Mouse (Mus musculus) stomach, postnatal 0 days (tissue): ENCODE results near the gene 1110051M20Rik.

ENCODE experiments used
- CTCF ChIP-seq: IDR thresholded peaks from 2 replicates; pipeline ENCODE4 v1.5.1; 2016; ENCODE audit warnings: antibody characterized with exemption, low read depth, mild to moderate bottlenecking, moderate library complexity
- EP300 ChIP-seq: optimal IDR thresholded peaks from 2 replicates; pipeline ENCODE3; 2016; ENCODE audit warnings: antibody characterized with exemption

DNA sequence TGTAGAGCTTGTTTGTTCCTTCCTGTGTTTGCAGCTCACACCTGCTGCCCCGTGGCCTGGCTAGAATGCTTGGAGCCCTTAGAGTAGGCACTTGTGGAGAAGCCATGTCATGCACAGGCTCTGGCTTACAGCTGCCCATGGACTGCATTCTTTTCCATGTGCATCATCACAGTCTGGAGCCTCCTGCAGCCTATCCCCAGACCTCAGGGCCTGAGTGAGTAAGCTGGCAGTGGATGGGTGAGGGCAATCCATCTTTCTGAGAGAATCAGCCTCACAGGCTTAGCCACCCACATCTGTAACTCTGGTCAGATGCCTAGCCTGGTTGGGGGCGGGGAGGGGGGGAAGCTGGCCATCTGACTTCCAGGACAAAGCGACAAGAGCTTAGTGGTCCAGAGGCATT lies 145.3 kb downstream of the 1110051M20Rik start:
- TF ChIP-seq CTCF (no peak), EP300 (no peak)
